Mouse (Mus musculus) retina, postnatal 1 day (tissue): ENCODE data around the gene Spata13.

ENCODE experiments used
- DNase-seq: peaks from one replicate; pipeline ENCODE4 v3.0.0-alpha.2; 2012

Gene Spata13

GRCm38 (mm10) chr14:60797596-60797995 lies 163.8 kb downstream of the Spata13 start:
- no peak for DNase-seq

GRCm38 (mm10) chr14:60798721-60799120 lies 164.9 kb downstream of the Spata13 start:
- DNase-seq = no peak

GRCm38 (mm10) chr14:60799762-60800728 lies 166.2 kb downstream of the Spata13 start:
- peak; percentile 75 for DNase-seq

- no peak for DNase-seq
Observed at GRCm38 (mm10) chr14:60802026-60802425, 168.2 kb downstream of the Spata13 start.

GRCm38 (mm10) chr14:60804978-60805377 lies 171.2 kb downstream of the Spata13 start:
- DNase-seq = no peak

- no peak for DNase-seq
Observed at GRCm38 (mm10) chr14:60805871-60806270, 172.1 kb downstream of the Spata13 start.

GRCm38 (mm10) chr14:60806891-60807344 lies 173.1 kb downstream of the Spata13 start:
- DNase-seq = no peak

- DNase-seq = no peak
Observed at GRCm38 (mm10) chr14:60809881-60810280, 176.1 kb downstream of the Spata13 start.

- no peak for DNase-seq
Observed at GRCm38 (mm10) chr14:60811547-60811946, 177.7 kb downstream of the Spata13 start.
